ENCODE assay signal across 8 mouse cellular contexts in genomic region chr7:115411456-115411855, GRCm38 (mm10).
DNase-seq lines count a peak whose midpoint lies in the region; ATAC-seq and TF ChIP-seq lines count a peak whose summit lies in the region.

No protein-coding gene starts in this region.

- no peak overlapping the region for H3K9ac ChIP-seq in liver, embryonic 12.5 days

- TF ChIP-seq POLR2A in kidney, adult 2 months (IDR thresholded peaks at IDR 0.05; ENCODE audit: low read depth, low read length), result no peak

- ATAC-seq in megakaryocyte progenitor cell, adult 5-6 weeks (replicated peaks; ENCODE audit: poor library complexity), result peak; percentile 24; the same call in 1 of the 2 replicates
- no peak for ATAC-seq in liver, embryonic 12.5 days

- intact Hi-C loops in gastrocnemius, adult 2 months (cut with DNase I), result no loop called here

- no peaks in the 10 kb centered on the region for H3K9me3 ChIP-seq in liver, embryonic 12.5 days (replicated peaks)

- H3K4me1 ChIP-seq in kidney, adult 2 months (ENCODE audit: control insufficient read depth, insufficient read depth, low read length), result no peaks in the 10 kb centered on the region
- H3K4me1 ChIP-seq in liver, embryonic 12.5 days, result peaks cover 4% of the 10 kb centered on the region; the same call in 1 of the 2 replicates

- no peaks in the 10 kb centered on the region for H3K36me3 ChIP-seq in kidney, adult 2 months (ENCODE audit: control insufficient read depth, insufficient read depth, low read length)
- no peaks in the 10 kb centered on the region for H3K36me3 ChIP-seq in liver, embryonic 12.5 days

- H3K27me3 ChIP-seq in kidney, adult 2 months (replicated peaks; ENCODE audit: control insufficient read depth, insufficient read depth, low read length), result no peaks in the 10 kb centered on the region
- no peaks in the 10 kb centered on the region for H3K27me3 ChIP-seq in liver, embryonic 12.5 days (replicated peaks)

- H3K27ac ChIP-seq in kidney, adult 2 months (ENCODE audit: insufficient read depth, low read depth, low read length), result no peak overlapping the region
- no peak overlapping the region for H3K27ac ChIP-seq in liver, embryonic 12.5 days
- H3K27ac ChIP-seq in gastrocnemius, adult 2 months, result no peak overlapping the region

- no peak overlapping the region for H3K4me3 ChIP-seq in kidney, adult 2 months (ENCODE audit: insufficient read depth, low read depth, low read length)
- no peak overlapping the region for H3K4me3 ChIP-seq in liver, embryonic 12.5 days
- H3K4me3 ChIP-seq in gastrocnemius, adult 2 months, result no peak overlapping the region

- H3K4me2 ChIP-seq in liver, embryonic 12.5 days, result no peak overlapping the region

- no peak for TF ChIP-seq CTCF in kidney, adult 2 months (conservative IDR thresholded peaks at IDR 0.05; ENCODE audit: insufficient read depth, insufficient read length, low read depth, low read length)
- TF ChIP-seq CTCF in gastrocnemius, adult 2 months (IDR thresholded peaks at IDR 0.05), result no peak

- WGBS in kidney, adult 2 months, result 68% methylated on average over 2 of the region's 2 CpGs
- WGBS in liver, embryonic 12.5 days (ENCODE audit: insufficient replicate concordance), result 60% methylated on average over 2 of the region's 2 CpGs

- peak; percentile 54 to 68 for DNase-seq in cerebellum, postnatal 10 days
- no peak for DNase-seq in cerebellum, postnatal 36 days
- peak; percentile 56 for DNase-seq in kidney, postnatal 10 days
- no peak for DNase-seq in kidney, adult 2 months
- DNase-seq in fibroblast of lung, adult 2 months (ENCODE audit: low read depth), result peak; percentile 19
- no peak for DNase-seq in gastrocnemius, adult 2 months

Comparison
In these comparisons a context has a peak if more than half of its experiments do, and no peak if none do; other contexts are left out.
1. DNase-seq: peak in cerebellum, postnatal 10 days (2 of 2), kidney, postnatal 10 days (single experiment) and fibroblast of lung, adult 2 months (single experiment); none in cerebellum, postnatal 36 days (0 of 2), kidney, adult 2 months (single experiment) and gastrocnemius, adult 2 months (single experiment).